Mouse (Mus musculus): ENCODE results near the gene Btf3.

Gene Btf3

DNA sequence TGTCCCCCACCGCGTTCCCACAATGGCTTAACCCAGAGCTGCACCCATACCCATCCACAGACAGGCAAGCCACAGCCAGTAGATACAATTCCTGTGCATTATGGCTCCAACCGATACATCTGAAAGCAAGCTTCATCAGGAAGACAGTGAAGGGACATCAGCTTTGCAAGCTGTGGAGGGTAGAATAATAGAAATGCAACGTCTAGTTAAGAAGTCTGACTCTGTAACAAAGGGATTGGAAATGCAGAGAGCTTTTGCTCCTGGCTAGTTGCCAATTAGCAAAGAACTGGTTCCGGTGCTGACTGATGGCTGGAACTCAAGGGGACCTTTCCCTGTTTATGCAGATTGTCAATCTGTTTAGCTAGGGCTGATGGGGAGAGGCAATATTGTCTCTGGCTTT, 10.4 kb downstream of the Btf3 start:
- POLR2A ChIA-PET, result interaction anchor here (0.5 to 5.7 kb wide), 23 partner anchors 8 to 487 kb away, joined by 3 to 77 read pairs (median 4); partner anchors contain the start of genes Btf3 (in 4 of the 4), Ankra2 (in 2 of the 4), Foxd1 (in 2 of the 4) and Utp15 (in 2 of the 4)
- CTCF ChIA-PET, result interaction anchor here in 3 of 4 experiments (0.6 to 1.5 kb wide), 7 partner anchors 9 to 465 kb away, joined by 3 to 4 read pairs (median 3); partner anchors contain the start of gene Btf3 (in 1 of the 3)

DNA sequence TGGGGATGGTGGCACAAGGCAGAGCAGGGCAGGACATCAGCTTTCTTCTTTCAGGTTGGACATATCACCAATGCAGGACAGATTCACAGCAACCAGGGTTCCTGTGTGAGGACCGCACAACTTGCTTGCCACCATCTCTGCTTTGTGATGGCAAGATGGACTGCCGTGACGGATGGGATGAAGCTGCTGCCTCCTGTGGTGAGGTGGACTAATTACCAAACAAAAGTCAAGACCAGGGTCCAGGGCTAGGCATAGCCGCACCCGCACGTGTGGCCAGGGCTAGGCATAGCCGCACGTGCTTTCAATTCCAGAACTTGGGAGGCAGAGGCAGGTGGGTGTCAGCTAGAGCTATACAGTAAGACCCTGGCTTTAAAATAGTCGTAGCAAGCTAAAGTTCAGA, 11.5 kb downstream of the Btf3 start:
- POLR2A ChIA-PET, result interaction anchor here in 3 of 4 experiments (1.1 to 5.7 kb wide), 17 partner anchors 9 to 150 kb away, joined by 3 to 77 read pairs (median 4); partner anchors contain the start of genes Btf3 (in 3 of the 3), Ankra2 (in 2 of the 3), Foxd1 (in 2 of the 3) and Utp15 (in 2 of the 3)
- CTCF ChIA-PET, result interaction anchor here in 2 of 4 experiments (0.5 to 1.5 kb wide), 7 partner anchors 11 to 938 kb away, joined by 3 to 4 read pairs (median 3); partner anchors contain the start of gene Btf3 (in 1 of the 2)

DNA sequence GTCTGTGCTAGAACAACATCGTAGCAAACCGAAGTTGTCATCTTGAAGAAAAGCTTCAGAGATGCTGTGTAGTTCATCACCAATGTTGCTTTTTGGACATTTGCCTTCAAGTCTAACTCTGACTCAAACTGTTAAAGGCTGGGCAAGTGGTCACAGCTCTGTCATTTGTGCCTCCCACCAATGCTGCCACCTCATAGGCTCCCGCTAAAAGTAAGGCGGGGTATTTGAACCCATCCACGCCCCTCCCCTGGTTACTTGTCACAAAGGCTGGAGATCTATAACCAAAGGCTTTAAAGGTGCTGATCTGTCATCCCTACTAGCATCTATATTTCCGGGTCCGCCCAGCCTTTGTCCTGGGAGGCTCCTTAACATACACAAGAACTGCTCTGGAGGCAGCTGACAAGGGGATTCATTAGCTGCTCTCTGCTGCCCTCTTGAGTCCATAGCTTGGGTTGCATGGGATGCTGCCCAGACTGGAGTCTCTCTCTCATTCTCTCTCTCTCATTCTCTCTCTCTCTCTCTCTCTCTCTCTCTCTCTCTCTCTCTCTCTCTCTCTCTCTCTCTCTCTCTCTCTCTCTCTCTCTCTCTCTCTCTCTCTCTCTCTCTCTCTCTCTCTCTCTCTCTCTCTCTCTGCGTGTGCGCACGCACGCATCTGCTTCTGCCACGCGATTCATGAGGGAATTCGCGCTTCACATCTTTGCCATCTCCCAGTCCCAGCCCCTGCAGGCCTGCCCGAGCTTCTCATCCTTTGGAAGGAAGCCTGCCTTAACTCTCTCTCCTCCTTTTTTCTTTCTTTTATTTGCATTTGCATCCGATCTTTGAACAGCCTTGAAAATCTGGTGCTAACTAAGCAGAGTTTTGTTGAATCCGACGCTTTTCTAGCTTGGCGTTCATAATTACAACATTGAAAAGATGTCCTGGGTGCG, 17.7 kb downstream of the Btf3 start:
- CTCF ChIA-PET, result interaction anchor here (0.5 to 2.5 kb wide), 41 partner anchors 9 to 1101 kb away, joined by 3 to 12 read pairs (median 4); partner anchors contain the start of genes Btf3 (in 3 of the 4) and Hexb (in 1 of the 4)
- POLR2A ChIA-PET, result interaction anchor here (0.6 to 6.9 kb wide), 37 partner anchors 9 to 1161 kb away, joined by 3 to 47 read pairs (median 4); partner anchors contain the start of genes Btf3 (in 4 of the 4), Ankra2 (in 2 of the 4), Foxd1 (in 1 of the 4) and Utp15 (in 1 of the 4)

DNA sequence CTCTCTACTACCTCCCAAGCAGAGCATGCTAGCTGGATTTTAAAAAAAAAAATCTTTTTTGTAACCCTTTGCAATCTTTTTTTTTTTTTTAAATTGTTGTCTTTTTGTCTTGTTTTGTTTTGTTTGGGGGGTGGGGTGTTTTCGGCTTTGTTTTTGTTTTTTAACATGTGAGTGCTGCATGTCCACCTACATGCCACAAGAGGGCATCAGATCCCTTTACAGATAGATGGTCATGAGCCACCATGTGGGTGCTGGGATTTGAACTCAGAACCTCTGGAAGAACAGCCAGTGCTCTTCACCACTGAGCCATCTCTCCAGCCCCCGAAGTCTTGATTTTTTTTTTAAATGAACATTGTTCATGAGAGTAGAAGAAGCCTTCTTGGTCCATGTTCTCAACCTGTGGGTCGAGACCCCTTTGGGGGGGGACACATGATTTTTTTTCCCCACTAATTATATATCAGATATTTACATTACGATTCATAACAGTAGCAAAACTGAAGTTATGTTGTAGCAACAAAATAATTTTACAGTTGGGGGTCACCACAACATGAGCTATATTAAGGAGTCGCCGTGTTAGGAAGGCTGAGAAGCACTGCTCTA, 18.8 kb downstream of the Btf3 start:
- CTCF ChIA-PET, result interaction anchor here (0.5 to 2.5 kb wide), 20 partner anchors 9 to 739 kb away, joined by 3 to 12 read pairs (median 4); no protein-coding TSS in a partner anchor
- POLR2A ChIA-PET, result interaction anchor here (0.6 to 6.9 kb wide), 21 partner anchors 10 to 636 kb away, joined by 3 to 47 read pairs (median 6); partner anchors contain the start of genes Btf3 (in 3 of the 4), Ankra2 (in 2 of the 4), Foxd1 (in 1 of the 4) and Utp15 (in 1 of the 4)

DNA sequence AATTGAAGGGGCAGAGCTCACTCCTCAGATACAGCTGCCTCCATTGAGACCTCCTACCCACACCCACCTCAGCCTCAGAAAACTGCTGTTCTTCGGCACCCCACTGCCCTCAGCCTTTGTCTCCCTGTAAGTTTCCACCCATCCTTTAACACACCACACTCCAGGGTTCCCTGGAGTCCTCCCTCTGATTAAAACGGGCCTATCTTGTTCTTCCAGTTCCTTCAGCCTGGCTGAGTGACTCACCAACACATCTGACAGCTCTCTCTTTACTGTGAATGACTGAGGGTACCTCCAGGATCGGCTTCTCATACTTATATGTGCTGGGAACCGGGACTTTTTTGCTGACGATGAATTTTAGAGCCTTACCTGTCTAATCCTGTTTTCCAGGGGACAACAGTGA, 20.7 kb downstream of the Btf3 start:
- ChIA-PET POLR2A (interaction anchor here in 2 of 4 experiments (1.4 to 5.5 kb wide), 6 partner anchors 10 to 33 kb away, joined by 3 to 40 read pairs (median 6); partner anchors contain the start of genes Btf3 (in 2 of the 2), Ankra2 (in 1 of the 2) and Utp15 (in 1 of the 2)), CTCF (interaction anchor here in 1 of 4 experiments (0.6 kb wide), 1 partner anchor 283 kb away, joined by 7 read pairs; no protein-coding TSS in a partner anchor)

DNA sequence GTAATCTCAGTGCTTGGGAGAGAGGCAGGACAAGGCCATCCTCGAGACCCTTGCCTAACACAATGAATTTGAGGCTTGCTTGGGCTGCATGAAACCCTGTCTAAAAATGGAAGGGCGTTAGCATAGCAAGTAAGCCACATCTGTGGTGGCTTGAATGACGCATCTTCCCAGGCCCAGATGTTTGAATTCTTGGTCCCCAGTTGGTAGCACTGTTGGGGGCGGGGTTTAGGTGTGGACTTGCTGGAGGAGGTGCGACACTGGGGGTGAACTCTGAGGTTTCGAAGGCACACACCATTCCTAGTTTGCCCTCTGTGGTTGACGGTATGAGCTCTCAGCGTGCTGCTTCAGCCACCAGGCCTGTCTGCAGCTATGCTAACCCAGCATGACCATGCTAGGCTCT, 25.1 kb downstream of the Btf3 start:
- ChIA-PET CTCF (no interaction called here), POLR2A (interaction anchor here in 3 of 4 experiments (0.5 to 1.5 kb wide), 3 partner anchors 20 to 298 kb away, joined by 3 to 5 read pairs (median 4); no protein-coding TSS in a partner anchor)

DNA sequence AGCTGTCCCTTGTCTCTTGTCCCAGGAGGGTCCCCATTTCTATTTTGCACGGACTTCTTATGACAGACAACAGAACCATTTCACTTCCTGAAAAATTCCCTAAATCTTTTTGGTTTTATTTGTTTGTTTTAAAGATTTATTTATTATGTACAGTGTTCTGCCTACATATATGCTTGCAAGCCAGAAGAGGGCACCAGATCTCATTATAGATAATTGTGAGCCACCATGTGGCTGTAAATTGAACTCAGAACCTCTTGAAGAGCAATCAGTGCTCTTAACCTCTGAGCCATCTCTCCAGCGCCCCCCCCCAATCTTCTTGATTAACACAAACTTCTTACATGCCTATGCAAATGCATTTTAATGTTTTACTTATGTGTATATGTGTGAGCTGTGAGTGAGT, 26.1 kb downstream of the Btf3 start:
- CTCF ChIA-PET, result no interaction called here
- POLR2A ChIA-PET, result interaction anchor here in 1 of 4 experiments (0.6 kb wide), 1 partner anchor 25 kb away, joined by 4 read pairs; no protein-coding TSS in a partner anchor

DNA sequence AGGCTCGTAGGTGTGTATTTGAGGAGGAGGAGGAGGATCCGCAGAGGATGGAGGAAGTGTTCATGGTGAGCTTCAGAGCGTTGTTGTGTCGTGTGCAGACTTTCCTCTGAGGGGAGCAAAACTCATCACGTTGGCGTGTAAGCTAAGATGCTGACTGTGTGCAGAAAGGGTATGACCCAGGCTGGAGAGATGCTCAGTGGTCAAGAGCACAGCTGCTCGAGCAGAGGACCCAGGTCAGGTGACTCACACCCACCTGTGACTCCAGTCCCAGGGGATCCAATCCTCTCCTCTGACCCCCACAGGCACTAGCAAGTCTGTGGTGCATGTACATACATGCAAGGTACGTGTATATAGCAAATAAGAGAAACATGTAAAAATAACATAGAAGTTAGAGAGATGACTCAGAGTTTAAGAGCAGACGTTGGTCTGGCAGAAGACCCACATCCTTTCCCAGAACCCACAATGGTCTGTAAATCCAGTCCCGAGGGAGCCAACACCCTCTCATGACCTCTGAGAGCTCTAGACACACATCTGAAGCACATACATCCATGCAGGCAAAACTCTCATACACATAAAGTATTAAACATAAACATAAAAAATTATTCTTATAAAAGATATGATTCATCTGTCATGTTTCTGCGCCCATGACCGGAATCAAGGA, 35.7 kb downstream of the Btf3 start:
- CTCF ChIA-PET, result no interaction called here
- POLR2A ChIA-PET, result interaction anchor here in 1 of 4 experiments (1.6 kb wide), 1 partner anchor 18 kb away, joined by 3 read pairs; no protein-coding TSS in a partner anchor

DNA sequence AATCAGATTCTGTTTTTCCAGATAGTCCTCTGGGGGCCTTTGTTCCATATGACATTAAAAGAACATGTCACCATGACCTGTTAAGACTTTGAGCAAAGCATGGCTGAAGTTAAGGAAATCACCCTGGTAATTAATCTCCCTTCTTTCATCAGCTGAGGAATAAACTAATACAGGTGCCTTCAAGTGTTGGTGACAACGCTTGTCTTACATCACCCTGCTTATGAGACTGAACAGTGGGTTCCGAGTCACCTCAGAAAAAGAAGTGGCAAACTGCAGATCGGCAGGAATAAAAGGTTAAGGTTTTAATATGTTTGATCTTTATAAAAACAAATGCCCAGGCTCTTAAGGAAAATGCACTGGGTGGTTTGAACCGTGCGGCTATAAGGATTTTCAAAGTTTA, 37.1 kb downstream of the Btf3 start, which contains the start of gene Gm21976:
Gene Gm21976 (plus strand): TSS at position 202 of the 400 bp plus-strand sequence.
- CTCF ChIA-PET, result no interaction called here
- POLR2A ChIA-PET, result no interaction called here

DNA sequence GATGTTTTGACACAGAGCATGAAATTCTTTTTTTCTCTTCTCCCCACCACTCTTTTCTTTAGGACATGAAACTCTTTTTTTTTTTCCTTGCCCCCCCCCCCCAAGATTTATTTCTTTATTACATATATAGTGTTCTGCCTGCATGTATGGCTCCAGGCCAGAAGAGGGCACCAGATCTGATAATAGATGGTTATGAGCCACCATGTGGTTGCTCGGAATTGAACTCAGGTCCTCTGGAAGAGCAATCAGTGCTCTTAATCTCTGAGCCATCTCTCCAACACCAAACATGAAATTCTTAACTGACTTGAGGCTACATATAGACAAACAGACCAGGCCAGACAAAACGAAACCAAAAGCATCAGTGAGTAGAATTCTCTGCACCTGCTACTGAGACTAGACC, 39.3 kb downstream of the Btf3 start:
- POLR2A ChIA-PET, result interaction anchor here in 1 of 4 experiments (1.9 kb wide), 1 partner anchor 22 kb away, joined by 8 read pairs; no protein-coding TSS in a partner anchor
- CTCF ChIA-PET, result no interaction called here

DNA sequence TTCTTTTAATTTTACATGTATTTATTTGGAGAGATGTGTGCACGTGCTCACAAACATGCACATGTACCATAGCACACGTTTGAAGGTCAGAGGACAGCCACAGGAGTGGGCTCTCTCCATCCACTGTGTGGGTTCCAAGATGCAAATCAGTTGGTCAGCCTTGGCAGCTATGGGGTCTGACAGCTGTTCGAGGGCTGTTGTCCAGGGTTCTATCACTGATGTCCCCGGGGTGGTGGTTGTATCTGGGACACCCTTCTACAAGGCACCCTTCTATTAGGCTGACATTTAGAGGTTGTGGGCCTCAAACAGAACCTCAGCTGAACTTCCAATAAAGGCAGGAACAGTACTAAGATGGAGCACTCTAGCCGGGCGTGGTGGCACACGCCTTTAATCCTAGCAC, 40.6 kb downstream of the Btf3 start:
- POLR2A ChIA-PET, result no interaction called here
- CTCF ChIA-PET, result interaction anchor here in 1 of 4 experiments (1.1 kb wide), 1 partner anchor 245 kb away, joined by 3 read pairs; no protein-coding TSS in a partner anchor

DNA sequence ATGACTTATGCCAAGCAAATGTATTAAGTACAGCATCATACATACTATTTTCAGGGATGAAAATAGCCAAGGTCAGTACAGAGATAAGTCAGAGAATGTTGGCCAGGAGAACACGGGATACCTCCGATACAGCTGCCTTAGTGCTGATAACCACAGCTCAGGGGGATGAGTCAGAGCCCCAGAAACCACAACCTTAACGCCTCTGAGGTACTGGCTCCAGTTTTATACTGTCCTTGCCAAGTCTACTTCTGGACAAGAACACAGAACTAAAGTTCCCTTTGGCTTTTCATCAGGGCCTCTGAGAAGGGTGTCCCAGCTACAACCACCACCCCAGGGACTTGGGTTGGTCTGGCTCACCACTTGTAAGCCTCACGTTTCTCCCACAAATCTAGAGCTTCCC, 41.2 kb downstream of the Btf3 start:
- CTCF ChIA-PET, result interaction anchor here in 1 of 4 experiments (1.1 kb wide), 1 partner anchor 245 kb away, joined by 3 read pairs; no protein-coding TSS in a partner anchor
- POLR2A ChIA-PET, result interaction anchor here in 1 of 4 experiments (1.2 kb wide), 1 partner anchor 12 kb away, joined by 4 read pairs; no protein-coding TSS in a partner anchor

DNA sequence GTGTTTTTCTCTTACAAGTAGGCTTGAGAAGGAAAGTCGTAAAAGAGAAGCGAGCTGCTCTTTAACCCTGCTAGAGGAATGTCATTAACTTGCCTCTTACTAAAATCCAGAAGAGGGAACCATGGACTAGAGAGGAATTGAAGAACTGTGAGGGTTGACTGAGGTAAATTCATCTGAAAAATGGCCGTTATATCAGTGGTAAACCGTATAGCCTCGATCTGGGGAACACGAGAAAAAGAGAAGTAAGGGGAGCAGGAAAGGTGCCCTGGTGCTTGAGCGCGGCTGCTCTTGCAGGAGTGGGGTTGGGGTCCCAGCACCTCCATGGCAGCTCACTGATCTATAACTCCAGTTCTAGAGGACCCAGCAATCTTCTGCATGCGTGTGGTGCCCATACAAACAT, 42.8 kb downstream of the Btf3 start:
- ChIA-PET CTCF (no interaction called here), POLR2A (interaction anchor here in 2 of 4 experiments (1.0 to 1.3 kb wide), 2 partner anchors 11 to 14 kb away, joined by 3 read pairs; partner anchors contain the start of genes Ankra2 (in 1 of the 2) and Utp15 (in 1 of the 2))

DNA sequence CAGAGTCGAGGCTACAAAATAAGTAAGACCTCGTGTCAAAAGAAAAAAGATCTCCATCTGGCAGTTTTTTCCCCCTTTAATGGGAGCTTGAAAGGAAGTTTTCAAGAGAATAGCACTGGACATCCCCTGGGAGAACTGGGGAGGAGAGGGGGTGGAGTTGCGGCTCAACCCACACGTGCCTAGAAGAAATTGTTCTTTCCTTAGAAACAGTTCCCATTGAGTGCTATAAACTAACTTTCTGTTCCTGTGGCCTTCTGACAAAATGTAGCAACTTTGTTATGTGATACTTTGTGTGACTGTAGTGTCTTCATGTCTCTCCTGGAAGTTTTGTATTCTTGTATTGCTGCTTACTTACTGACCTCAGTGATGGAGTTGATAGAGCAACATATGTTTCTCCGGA, 52.7 kb downstream of the Btf3 start:
- ChIA-PET CTCF (no interaction called here), POLR2A (interaction anchor here in 1 of 4 experiments (0.6 to 1.1 kb wide), 2 partner anchors 12 to 333 kb away, joined by 3 read pairs; no protein-coding TSS in a partner anchor)

DNA sequence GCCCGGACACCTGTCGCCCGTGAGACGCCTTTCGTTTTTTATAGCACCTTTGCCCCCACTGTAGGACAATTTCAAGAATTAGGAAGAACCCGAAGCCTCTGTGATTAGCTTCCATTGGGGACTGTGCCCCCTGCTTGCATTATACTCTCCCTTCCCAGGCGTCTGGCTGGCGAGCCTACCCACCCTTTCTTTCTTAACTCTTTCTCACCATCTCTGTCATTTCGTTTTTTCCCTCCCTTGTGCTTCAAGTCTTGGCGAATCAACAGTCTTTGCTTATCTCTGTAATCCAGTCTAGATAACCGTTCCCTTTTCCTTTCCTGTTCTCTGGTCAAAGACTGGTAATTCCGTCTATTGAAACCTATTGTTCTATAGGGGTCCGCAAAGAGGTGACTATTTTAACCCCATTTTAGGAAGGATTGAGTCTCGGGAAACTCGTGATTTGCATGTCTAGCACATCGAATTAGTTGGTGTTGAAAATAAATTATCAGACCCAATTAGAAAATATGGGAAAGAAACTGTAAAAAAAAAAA, 53.3 kb downstream of the Btf3 start:
- CTCF ChIA-PET, result interaction anchor here in 1 of 4 experiments (1.6 kb wide), 1 partner anchor 233 kb away, joined by 6 read pairs; no protein-coding TSS in a partner anchor
- POLR2A ChIA-PET, result interaction anchor here in 3 of 4 experiments (0.5 to 1.6 kb wide), 24 partner anchors 9 to 456 kb away, joined by 3 to 16 read pairs (median 4); partner anchors contain the start of genes Btf3 (in 1 of the 3) and Foxd1 (in 1 of the 3)

DNA sequence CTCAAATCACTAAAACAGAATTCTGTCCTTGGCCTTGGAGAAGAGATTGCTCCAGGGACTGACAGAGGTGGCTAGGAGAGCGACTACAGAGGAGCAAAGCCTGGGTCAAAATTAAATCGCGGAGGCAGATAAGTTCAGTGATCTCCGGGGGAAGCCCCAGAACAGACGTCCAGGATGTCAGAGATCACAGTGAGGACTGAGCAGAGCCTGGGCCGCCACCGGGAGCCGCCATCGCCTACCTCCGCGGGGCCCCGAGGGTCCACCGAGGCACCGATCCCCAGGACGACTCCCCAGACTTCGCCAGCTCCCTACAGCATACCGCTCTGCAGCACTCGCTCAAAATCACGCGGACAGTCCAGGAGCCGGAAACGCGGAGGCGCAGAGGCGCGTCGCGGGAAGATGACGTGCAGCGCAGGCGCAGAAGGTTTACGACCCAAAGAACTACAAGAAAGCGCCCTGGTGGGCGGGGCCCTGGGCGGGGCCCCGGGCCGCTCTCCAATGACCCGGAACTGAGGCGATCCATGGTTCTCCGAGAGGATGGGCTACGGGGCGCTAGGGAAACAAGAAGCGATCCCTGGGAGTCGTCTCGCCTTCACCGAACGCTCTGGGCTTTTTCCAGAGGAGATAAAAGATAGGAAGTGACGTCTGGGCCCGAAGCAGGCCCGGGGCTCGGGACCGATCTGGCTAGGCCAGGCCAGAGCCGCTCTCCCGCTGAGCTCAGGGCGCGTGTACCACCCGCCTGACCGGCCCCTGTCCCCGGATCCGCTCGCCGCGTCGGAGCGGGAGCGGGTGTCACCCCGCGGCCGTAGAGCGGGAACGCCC, 54.0 kb downstream of the Btf3 start, which contains the start of the genes Utp15 and Ankra2:
Gene Utp15 (minus strand): TSS at position 406 of the 822 bp plus-strand sequence.
Gene Ankra2 (plus strand): TSS at position 439 of the 822 bp plus-strand sequence.
- POLR2A ChIA-PET, result interaction anchor here in 3 of 4 experiments (0.5 to 1.6 kb wide), 25 partner anchors 8 to 456 kb away, joined by 3 to 16 read pairs (median 4); partner anchors contain the start of genes Btf3 (in 1 of the 3) and Foxd1 (in 1 of the 3)
- CTCF ChIA-PET, result interaction anchor here in 1 of 4 experiments (1.6 kb wide), 1 partner anchor 232 kb away, joined by 6 read pairs; no protein-coding TSS in a partner anchor
